Mouse (Mus musculus) brain, embryonic 14.5 days (tissue): Measurements from ENCODE around the gene Tuba1a.

Source experiments
- CTCF ChIP-seq: fragments of 200-500 bp; IDR thresholded peaks from 2 replicates; pipeline ENCODE4 v1.5.1; 2012; ENCODE audit warnings: inconsistent platforms, mild to moderate bottlenecking, moderate library complexity, borderline replicate concordance; ENCODE audit not compliant: insufficient read depth, insufficient read length; ENCODE audit errors: extremely low read depth
- POLR2A ChIP-seq: fragments of 200-500 bp; IDR thresholded peaks from 2 replicates; pipeline ENCODE4 v1.6.1; 2012; ENCODE audit warnings: mild to moderate bottlenecking, inconsistent platforms, borderline replicate concordance; ENCODE audit not compliant: poor library complexity, insufficient read depth, insufficient read length, severe bottlenecking; ENCODE audit errors: extremely low read depth

DNA sequence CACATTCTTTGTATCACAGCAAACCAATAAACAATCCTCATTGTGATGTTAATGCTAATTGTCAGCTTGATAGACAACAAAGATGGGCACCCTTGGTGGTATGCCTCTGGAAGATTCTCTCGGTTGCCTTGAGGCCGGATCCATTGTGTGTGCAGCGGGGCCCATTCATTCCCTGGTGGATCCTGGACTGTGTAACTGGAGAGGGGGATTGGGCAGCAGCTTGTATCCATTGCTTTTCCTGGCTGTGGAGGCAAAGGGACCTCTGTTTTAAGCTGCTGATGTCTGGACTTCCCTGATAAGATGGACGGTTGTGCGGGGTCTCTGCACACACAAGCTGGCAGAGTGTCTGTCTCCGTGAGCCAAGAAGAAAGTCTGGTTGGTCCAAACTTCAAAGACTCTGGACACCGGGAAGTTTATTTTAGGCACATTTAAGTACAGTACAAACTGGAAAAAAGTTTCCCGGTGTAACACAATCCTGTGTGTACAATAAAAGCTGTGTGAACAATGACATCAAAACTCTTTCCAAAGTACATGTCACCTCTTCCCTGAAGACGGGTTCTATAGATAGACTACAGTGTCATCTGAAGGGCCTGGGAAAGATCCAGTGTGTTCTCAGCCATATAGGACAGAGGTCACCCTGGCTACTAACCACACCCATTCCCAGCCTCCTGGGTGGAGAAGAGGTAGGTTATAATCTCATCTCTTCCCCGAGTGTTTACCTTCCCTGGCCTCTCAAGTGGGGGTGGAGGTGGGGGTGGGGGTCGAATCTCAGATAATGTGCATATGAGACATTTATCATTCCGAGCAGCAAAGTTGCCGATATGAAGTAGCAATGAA lies 44.7 kb upstream of the Tuba1a start:
- TF ChIP-seq CTCF (no peak), POLR2A (no peak)
